Mouse (Mus musculus): Measurements from ENCODE around the gene Stxbp5l.
"Not testable (repeated sequence)": the region's sequence is repeated elsewhere in the genome, so short reads cannot be mapped to it uniquely, and the experiment has no call there.

Stxbp5l gene

GRCm38 (mm10) chr16:37280206-37280605 is 104.6 kb downstream of the Stxbp5l start:
- in situ Hi-C loops (cut with MseI, MboI) = no loop called here

DNA sequence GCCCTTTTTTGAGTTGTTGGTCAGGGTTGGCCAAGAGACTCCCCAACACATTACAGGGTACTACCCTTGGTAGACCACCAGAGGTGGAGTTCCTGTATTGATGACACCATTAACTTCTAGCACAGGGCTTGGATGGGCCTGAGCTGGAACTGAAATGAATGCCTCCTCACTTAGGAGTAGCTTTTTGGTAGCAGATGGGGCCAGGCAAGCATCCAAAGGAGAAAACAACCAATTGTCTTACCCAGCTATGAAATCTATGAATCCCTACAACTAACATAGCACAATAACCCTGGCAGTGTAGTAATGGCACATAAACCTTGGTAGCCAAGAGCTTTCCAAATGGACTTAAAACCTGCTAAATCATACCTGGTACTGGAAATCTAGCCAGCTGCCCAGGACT is 111.1 kb downstream of the Stxbp5l start:
- in situ Hi-C loops (cut with MseI, MboI) = no loop called here

GRCm38 (mm10) chr16:37261678-37262077 is 123.1 kb downstream of the Stxbp5l start:
- in situ Hi-C loops (cut with MseI, MboI) = no loop called here

DNA sequence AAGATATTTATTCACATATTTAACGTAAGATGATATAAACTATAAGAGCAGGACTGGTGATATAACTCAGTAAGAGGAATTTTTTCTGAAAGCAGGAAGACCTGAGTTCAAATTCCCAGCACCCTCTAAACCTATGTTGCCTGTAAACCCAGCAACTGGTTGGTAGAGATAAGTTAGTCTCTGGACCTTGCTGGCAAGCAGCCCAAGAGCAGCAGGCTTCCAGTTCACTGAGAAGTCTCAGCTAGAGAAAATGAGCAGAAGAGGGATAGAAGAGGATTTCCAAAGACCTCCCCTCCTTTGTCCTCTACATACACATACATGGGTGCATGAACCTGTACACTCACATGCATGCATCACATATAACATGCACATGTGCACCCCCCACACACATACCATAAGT is 165.6 kb downstream of the Stxbp5l start:
- in situ Hi-C loops (cut with MseI, MboI) = no loop called here

GRCm38 (mm10) chr16:37208783-37209182 is 176.0 kb downstream of the Stxbp5l start:
- in situ Hi-C loops (cut with MseI, MboI) = no loop called here

DNA sequence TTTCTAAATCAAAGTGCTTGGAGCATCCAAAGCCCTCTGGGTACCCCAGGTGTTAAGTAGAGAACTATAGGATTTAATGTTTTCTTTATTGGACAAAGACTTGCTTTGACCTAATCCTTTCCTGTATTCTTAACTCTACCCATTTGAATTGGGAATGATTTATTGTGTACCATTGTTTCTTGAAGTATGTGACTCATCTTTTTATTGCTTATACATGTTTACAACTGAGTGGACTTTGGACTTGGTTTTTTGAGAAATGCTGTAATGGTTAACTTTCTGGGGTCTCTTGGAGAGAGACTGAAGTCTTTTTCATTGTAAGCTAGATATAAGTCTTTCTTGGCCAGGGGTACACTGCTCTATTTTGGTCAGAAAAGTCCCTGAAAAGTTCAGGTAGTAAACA is 190.6 kb downstream of the Stxbp5l start:
- in situ Hi-C loops (cut with MseI, MboI) = no loop called here

GRCm38 (mm10) chr16:37125190-37125589 is 259.6 kb downstream of the Stxbp5l start:
- in situ Hi-C loops (cut with MseI, MboI) = not testable (repeated sequence)

- in situ Hi-C loops (cut with MseI, MboI) = no loop called here
Measured at GRCm38 (mm10) chr16:37109285-37109684, 275.5 kb downstream of the Stxbp5l start.

- in situ Hi-C loops (cut with MseI, MboI) = no loop called here
Measured at GRCm38 (mm10) chr16:37108763-37109162, 276.0 kb downstream of the Stxbp5l start.

DNA sequence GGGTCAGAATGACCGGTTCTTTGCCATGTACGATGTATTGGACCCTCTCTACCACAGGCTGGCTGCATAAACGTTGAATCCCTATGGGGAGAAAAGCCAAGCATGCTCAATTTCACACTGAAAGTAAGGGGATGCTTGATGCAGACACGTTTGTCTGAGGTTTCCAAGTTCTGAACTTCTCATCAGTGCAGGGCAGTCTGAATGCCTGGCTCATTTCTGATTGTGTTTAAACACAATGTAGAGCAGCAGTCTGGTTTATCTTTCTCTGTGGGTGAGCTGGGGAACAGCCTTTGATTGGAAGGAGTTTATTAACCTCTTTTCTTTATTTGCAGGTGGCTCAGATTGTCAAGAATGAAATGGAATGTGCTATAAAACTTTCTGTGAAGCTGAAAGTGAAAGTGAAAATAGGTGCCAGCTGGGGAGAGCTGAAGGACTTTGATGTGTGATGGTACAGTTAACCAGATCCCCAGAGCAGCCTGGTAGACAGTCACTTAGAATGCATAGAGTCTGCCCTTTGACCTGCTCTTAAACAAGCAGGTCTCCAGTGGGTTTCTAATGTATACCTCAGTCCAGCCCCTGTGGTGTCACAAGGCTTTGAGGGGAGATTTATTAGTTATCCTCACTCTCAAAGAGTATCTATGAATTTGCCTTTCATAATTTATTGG is 290.5 kb downstream of the Stxbp5l start:
- in situ Hi-C loops (cut with MseI, MboI) = no loop called here

DNA sequence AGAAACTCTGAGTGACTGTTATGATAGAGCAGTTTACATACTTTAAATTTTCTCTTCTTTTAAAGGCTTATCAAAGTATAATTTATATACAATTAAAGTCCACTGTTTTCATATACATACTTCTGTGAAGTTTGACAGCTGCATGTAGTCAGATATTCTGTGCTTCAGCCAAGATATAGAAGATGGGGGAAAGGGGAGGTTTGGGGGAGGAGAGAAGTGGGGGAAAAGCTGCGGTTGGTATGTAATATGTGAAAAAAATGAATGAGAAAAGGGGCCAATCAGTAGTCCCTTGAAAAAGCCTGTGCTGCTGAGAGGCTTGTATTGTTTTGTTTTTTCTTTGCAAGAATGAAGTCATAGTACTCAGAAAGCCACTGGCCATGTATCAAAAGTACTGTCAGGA is 295.1 kb downstream of the Stxbp5l start:
- in situ Hi-C loops (cut with MseI, MboI) = no loop called here

GRCm38 (mm10) chr16:37072354-37072753 is 312.4 kb downstream of the Stxbp5l start:
- in situ Hi-C loops (cut with MseI, MboI) = no loop called here

Data from mouse trophoblast stem cell (cell line).